Mouse (Mus musculus): Measurements from ENCODE around the gene Scg5. TPM values are rescaled to one million over a fixed set of nuclear protein-coding genes. Genes with fewer than 3 reads are reported as not detected.

Scg5 gene
- polyA plus RNA-seq (2014; fragmentation: Nextera tagmentation; extraction: Ambion mirVana): 36.0 and 37.3 TPM in 2 replicates

GRCm38 (mm10) chr2:113828943-113829882, at the start of gene Scg5:
Scg5 (minus strand) TSS chr2:113829121.
- peak within 1 kb of the TSS; percentile 87 for H3K27ac ChIP-seq (ENCODE audit: low read depth, low read length)
- H3K9me3 ChIP-seq (ENCODE audit: control insufficient read depth, low read length): no peaks in the 10 kb centered on the region
- peak; percentile 91 for DNase-seq (ENCODE audit: low spot score)
- 10% methylated on average over 23 of the region's 23 CpGs for WGBS
- H3K4me2 ChIP-seq (ENCODE audit: low read depth, low read length, severe bottlenecking): peak within 1 kb of the TSS; percentile 73
- peak within 1 kb of the TSS; percentile 49 for H3K4me3 ChIP-seq (ENCODE audit: low read depth, low read length)
- peak; percentile 96 for ATAC-seq (replicated peaks; ENCODE audit: low FRiP score)
- H3K4me1 ChIP-seq (replicated peaks; ENCODE audit: control insufficient read depth, insufficient read depth, low read length): peaks cover 3% of the 10 kb centered on the region; the same call in 1 of the 2 replicates
- no peaks in the 10 kb centered on the region for H3K27me3 ChIP-seq (ENCODE audit: control insufficient read depth, insufficient read depth, low read length)
- peak within 1 kb of the TSS; percentile 78 for H3K9ac ChIP-seq (ENCODE audit: low read length)
- H3K36me3 ChIP-seq (ENCODE audit: control insufficient read depth, insufficient read depth, low read length): peaks cover 6% of the 10 kb centered on the region; the same call in 1 of the 2 replicates

GRCm38 (mm10) chr2:113870115-113870514, 41.2 kb upstream of the Scg5 start:
- H3K9me3 ChIP-seq (ENCODE audit: control insufficient read depth, low read length): no peaks in the 10 kb centered on the region
- H3K4me1 ChIP-seq (replicated peaks; ENCODE audit: control insufficient read depth, insufficient read depth, low read length): no peaks in the 10 kb centered on the region
- WGBS: 94% methylated on average over 1 of the region's 1 CpGs
- H3K4me2 ChIP-seq (ENCODE audit: low read depth, low read length, severe bottlenecking): no peak overlapping the region
- H3K27me3 ChIP-seq (ENCODE audit: control insufficient read depth, insufficient read depth, low read length): no peaks in the 10 kb centered on the region
- DNase-seq (ENCODE audit: low spot score): no peak
- no peak for ATAC-seq (replicated peaks; ENCODE audit: low FRiP score)
- H3K9ac ChIP-seq (ENCODE audit: low read length): no peak overlapping the region
- H3K4me3 ChIP-seq (ENCODE audit: low read depth, low read length): no peak overlapping the region
- H3K36me3 ChIP-seq (ENCODE audit: control insufficient read depth, insufficient read depth, low read length): no peaks in the 10 kb centered on the region
- H3K27ac ChIP-seq (ENCODE audit: low read depth, low read length): no peak overlapping the region

GRCm38 (mm10) chr2:113868404-113868803, 39.5 kb upstream of the Scg5 start:
- no peaks in the 10 kb centered on the region for H3K9me3 ChIP-seq (ENCODE audit: control insufficient read depth, low read length)
- ATAC-seq (replicated peaks; ENCODE audit: low FRiP score): no peak
- H3K4me3 ChIP-seq (ENCODE audit: low read depth, low read length): no peak overlapping the region
- DNase-seq (ENCODE audit: low spot score): no peak
- no peak overlapping the region for H3K27ac ChIP-seq (ENCODE audit: low read depth, low read length)
- H3K4me2 ChIP-seq (ENCODE audit: low read depth, low read length, severe bottlenecking): no peak overlapping the region
- no peaks in the 10 kb centered on the region for H3K4me1 ChIP-seq (replicated peaks; ENCODE audit: control insufficient read depth, insufficient read depth, low read length)
- H3K9ac ChIP-seq (ENCODE audit: low read length): no peak overlapping the region
- 76% methylated on average over 4 of the region's 4 CpGs for WGBS
- no peaks in the 10 kb centered on the region for H3K36me3 ChIP-seq (ENCODE audit: control insufficient read depth, insufficient read depth, low read length)
- H3K27me3 ChIP-seq (ENCODE audit: control insufficient read depth, insufficient read depth, low read length): no peaks in the 10 kb centered on the region

- WGBS: 59% methylated on average over 2 of the region's 2 CpGs
- Histone ChIP-seq H3K9ac (ENCODE audit: low read length) (no peak overlapping the region), H3K9me3 (ENCODE audit: control insufficient read depth, low read length) (no peaks in the 10 kb centered on the region), H3K27me3 (ENCODE audit: control insufficient read depth, insufficient read depth, low read length) (no peaks in the 10 kb centered on the region), H3K36me3 (ENCODE audit: control insufficient read depth, insufficient read depth, low read length) (no peaks in the 10 kb centered on the region), H3K4me3 (ENCODE audit: low read depth, low read length) (no peak overlapping the region), H3K4me1 (replicated peaks; ENCODE audit: control insufficient read depth, insufficient read depth, low read length) (no peaks in the 10 kb centered on the region), H3K27ac (ENCODE audit: low read depth, low read length) (no peak overlapping the region), H3K4me2 (ENCODE audit: low read depth, low read length, severe bottlenecking) (no peak overlapping the region)
- DNase-seq (ENCODE audit: low spot score): no peak
- no peak for ATAC-seq (replicated peaks; ENCODE audit: low FRiP score)
Observed at GRCm38 (mm10) chr2:113866155-113866554, 37.2 kb upstream of the Scg5 start.

GRCm38 (mm10) chr2:113849141-113849540, 20.2 kb upstream of the Scg5 start:
- Histone ChIP-seq H3K4me3 (ENCODE audit: low read depth, low read length) (peak overlapping the region; percentile 83), H3K4me2 (ENCODE audit: low read depth, low read length, severe bottlenecking) (peak overlapping the region; percentile 75)
- DNase-seq (ENCODE audit: low spot score): no peak

GRCm38 (mm10) chr2:113848245-113849121, 19.6 kb upstream of the Scg5 start, which contains the start of gene Arhgap11a:
Arhgap11a (minus strand) TSS chr2:113848661.
- peak; percentile 92 for DNase-seq (ENCODE audit: low spot score)
- peak within 1 kb of the TSS; percentile 83 for H3K4me3 ChIP-seq (ENCODE audit: low read depth, low read length)
- WGBS: under 1% methylated on average over 48 of the region's 48 CpGs
- peak within 1 kb of the TSS; percentile 53; the same call in 1 of the 2 replicates for H3K27ac ChIP-seq (ENCODE audit: low read depth, low read length)
- no peaks in the 10 kb centered on the region for H3K27me3 ChIP-seq (ENCODE audit: control insufficient read depth, insufficient read depth, low read length)
- ATAC-seq (replicated peaks; ENCODE audit: low FRiP score): peak; percentile 96
- peaks cover 5% of the 10 kb centered on the region for H3K4me1 ChIP-seq (replicated peaks; ENCODE audit: control insufficient read depth, insufficient read depth, low read length)
- H3K9ac ChIP-seq (ENCODE audit: low read length): peak within 1 kb of the TSS; percentile 82
- H3K9me3 ChIP-seq (ENCODE audit: control insufficient read depth, low read length): no peaks in the 10 kb centered on the region
- peak within 1 kb of the TSS; percentile 75 for H3K4me2 ChIP-seq (ENCODE audit: low read depth, low read length, severe bottlenecking)
- H3K36me3 ChIP-seq (ENCODE audit: control insufficient read depth, insufficient read depth, low read length): no peaks in the 10 kb centered on the region; the same call in 1 of the 2 replicates

More at GRCm38 (mm10) chr2:113849141-113849540, 20.2 kb upstream of the Scg5 start:
- Histone ChIP-seq H3K27ac (ENCODE audit: low read depth, low read length) (peak overlapping the region; percentile 53; the same call in 1 of the 2 replicates), H3K27me3 (ENCODE audit: control insufficient read depth, insufficient read depth, low read length) (no peaks in the 10 kb centered on the region), H3K9ac (ENCODE audit: low read length) (peak overlapping the region; percentile 82), H3K36me3 (ENCODE audit: control insufficient read depth, insufficient read depth, low read length) (no peaks in the 10 kb centered on the region; the same call in 1 of the 2 replicates), H3K9me3 (ENCODE audit: control insufficient read depth, low read length) (no peaks in the 10 kb centered on the region), H3K4me1 (replicated peaks; ENCODE audit: control insufficient read depth, insufficient read depth, low read length) (peaks cover 5% of the 10 kb centered on the region)
- peak; percentile 74 for ATAC-seq (replicated peaks; ENCODE audit: low FRiP score)
- 1% methylated on average over 3 of the region's 3 CpGs for WGBS

- H3K4me2 ChIP-seq (ENCODE audit: low read depth, low read length, severe bottlenecking): peak overlapping the region; percentile 75
- H3K9ac ChIP-seq (ENCODE audit: low read length): peak overlapping the region; percentile 82
- ATAC-seq (replicated peaks; ENCODE audit: low FRiP score) (peak; percentile 8), DNase-seq (ENCODE audit: low spot score) (peak; percentile 68)
- no peaks in the 10 kb centered on the region for H3K9me3 ChIP-seq (ENCODE audit: control insufficient read depth, low read length)
- no peaks in the 10 kb centered on the region; the same call in 1 of the 2 replicates for H3K36me3 ChIP-seq (ENCODE audit: control insufficient read depth, insufficient read depth, low read length)
- peaks cover 5% of the 10 kb centered on the region for H3K4me1 ChIP-seq (replicated peaks; ENCODE audit: control insufficient read depth, insufficient read depth, low read length)
- no peak overlapping the region; the same call in 1 of the 2 replicates for H3K27ac ChIP-seq (ENCODE audit: low read depth, low read length)
- no peaks in the 10 kb centered on the region for H3K27me3 ChIP-seq (ENCODE audit: control insufficient read depth, insufficient read depth, low read length)
- 2% methylated on average over 24 of the region's 24 CpGs for WGBS
- peak overlapping the region; percentile 83 for H3K4me3 ChIP-seq (ENCODE audit: low read depth, low read length)
Observed at GRCm38 (mm10) chr2:113847678-113848244, 18.8 kb upstream of the Scg5 start.

GRCm38 (mm10) chr2:113845081-113845480, 16.2 kb upstream of the Scg5 start:
- H3K27ac ChIP-seq (ENCODE audit: low read depth, low read length): no peak overlapping the region
- H3K9me3 ChIP-seq (ENCODE audit: control insufficient read depth, low read length): no peaks in the 10 kb centered on the region
- peaks cover 2% of the 10 kb centered on the region; the same call in 1 of the 2 replicates for H3K36me3 ChIP-seq (ENCODE audit: control insufficient read depth, insufficient read depth, low read length)
- no peak for DNase-seq (ENCODE audit: low spot score)
- H3K4me1 ChIP-seq (replicated peaks; ENCODE audit: control insufficient read depth, insufficient read depth, low read length): peaks cover 5% of the 10 kb centered on the region
- H3K4me2 ChIP-seq (ENCODE audit: low read depth, low read length, severe bottlenecking): no peak overlapping the region
- no peaks in the 10 kb centered on the region for H3K27me3 ChIP-seq (ENCODE audit: control insufficient read depth, insufficient read depth, low read length)
- no peak overlapping the region for H3K9ac ChIP-seq (ENCODE audit: low read length)
- no peak overlapping the region for H3K4me3 ChIP-seq (ENCODE audit: low read depth, low read length)
- WGBS: 88% methylated on average over 4 of the region's 4 CpGs
- no peak for ATAC-seq (replicated peaks; ENCODE audit: low FRiP score)

Data from forebrain, embryonic 11.5 days (tissue).